Mouse (Mus musculus): Measurements from ENCODE around the gene Slc27a2. TPM values are rescaled to one million over a fixed set of nuclear protein-coding genes. Genes with fewer than 3 reads are reported as not detected.

The Slc27a2 gene
- total RNA-seq (2023): not detected

DNA sequence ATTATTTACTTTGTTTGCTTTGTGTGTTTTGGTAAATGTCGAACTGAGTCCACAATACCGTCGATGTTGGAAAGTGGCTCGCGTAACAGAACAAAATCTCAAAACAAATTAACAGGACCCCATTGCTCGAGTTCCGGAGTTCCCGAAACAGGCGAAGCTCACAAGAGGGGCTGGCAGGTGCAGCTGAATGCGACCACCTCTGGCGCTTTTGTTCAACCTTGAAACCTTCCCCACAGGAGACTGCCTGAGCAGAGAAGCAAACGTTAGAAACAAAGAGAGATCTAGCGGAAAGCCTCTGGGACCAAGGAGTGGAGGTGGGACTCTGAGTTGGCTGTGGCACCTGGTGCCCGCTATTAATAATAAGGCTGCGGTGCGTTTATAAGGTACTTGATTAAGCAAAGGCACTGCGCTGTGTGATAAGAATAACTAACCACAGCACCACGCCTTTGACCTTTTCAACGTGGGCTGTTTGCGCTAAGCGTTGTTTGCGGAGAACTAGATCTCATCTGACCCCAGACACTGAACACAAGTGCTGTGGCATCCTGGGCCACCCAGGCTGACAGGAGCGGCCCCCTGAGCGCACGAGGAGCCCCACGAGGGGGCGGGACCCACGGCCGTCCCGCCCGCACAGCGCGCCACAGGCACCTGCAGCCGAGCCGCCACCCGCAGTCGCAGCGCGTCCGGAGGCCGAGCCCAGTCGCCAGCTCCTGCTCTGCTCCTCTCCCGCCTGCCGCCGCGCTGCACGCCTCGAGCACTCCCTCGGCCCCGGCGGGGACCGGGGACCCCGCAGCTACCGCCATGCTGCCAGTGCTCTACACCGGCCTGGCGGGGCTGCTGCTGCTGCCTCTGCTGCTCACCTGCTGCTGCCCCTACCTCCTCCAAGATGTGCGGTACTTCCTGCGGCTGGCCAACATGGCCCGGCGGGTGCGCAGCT, at the start of gene Slc27a2:
Gene Slc27a2, plus strand, starts transcription at position 51 of the 934 bp plus-strand sequence.

DNA sequence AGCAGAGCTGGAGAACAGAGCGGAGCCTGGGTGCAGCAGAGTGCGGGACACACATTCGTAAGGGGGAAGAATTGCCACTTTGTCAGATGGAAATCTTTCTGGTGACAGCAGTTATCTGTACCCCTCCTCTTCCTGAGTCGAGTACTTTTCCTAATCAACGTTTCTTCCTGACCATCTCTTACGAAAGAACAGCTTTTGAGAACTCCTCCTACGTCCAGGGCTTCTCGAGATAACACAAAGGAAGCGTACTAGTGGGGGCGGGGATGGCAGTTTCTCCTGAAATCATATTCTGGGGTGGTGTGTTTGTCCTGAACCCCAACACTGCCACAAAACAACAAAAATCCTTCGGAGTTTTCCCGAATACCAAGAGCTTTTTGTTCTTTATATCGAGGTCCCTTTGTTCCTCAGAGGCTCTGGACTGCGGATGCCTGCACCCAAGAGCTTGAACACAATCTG, 67.1 kb downstream of the Slc27a2 start, which contains the start of gene Hdc:
Gene Hdc, minus strand, starts transcription at position 51 of the 456 bp plus-strand sequence.

Other genes starting within 250 kb of the Slc27a2 start
- gene Atp8b4, start 51.7 kb upstream of the Slc27a2 start, total RNA-seq (2023): 10 to 100 TPM; 74.4 TPM
- gene Hdc, start 66.9 kb downstream of the Slc27a2 start, total RNA-seq (2023): 1 to 10 TPM; 1.2 to 1.7 TPM
- gene Gabpb1, start 123.9 kb downstream of the Slc27a2 start, total RNA-seq (2023): 10 to 100 TPM; 37.1 to 40.1 TPM
- 10 to 100 TPM; 42.3 to 43.4 TPM for gene Usp8, start 154.9 kb downstream of the Slc27a2 start, total RNA-seq (2023)
- gene Usp50, start 231.1 kb downstream of the Slc27a2 start, total RNA-seq (2023): under 1 TPM; 0.59 to 0.61 TPM

Measured in T-cell, adult 66 days (primary cell).